Mouse (Mus musculus) Muller cell, postnatal 12 days (primary cell): ENCODE data around the gene Cfp.

Experiments used
- DNase-seq: peaks from one replicate; pipeline ENCODE4 v3.0.0-alpha.2; 2015; ENCODE audit errors: inconsistent ontology term

Cfp gene

GRCm38 (mm10) chrX:20931364-20931763, at the start of gene Cfp:
Gene Cfp (minus strand): TSS chrX:20931555.
- DNase-seq = no peak

DNA sequence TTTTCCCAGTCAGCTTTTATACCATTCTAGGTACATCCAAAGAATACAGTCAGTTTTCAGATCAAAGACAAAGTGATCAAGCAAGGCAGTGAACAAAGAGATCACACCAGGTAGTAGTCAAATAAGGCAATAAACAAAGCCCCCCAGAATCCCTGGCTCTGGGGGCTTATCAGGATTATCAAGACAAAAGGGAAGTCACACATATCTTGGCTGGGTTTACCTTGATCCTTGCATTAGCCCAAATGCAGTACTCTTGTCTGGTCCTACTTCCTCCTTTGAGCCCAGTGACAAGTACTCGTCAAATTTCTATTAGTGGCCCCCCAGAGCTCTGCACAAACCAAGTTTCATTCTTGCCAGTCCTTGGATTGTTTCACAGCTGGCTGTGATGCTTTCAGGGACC, 49.5 kb upstream of the Cfp start:
- no peak for DNase-seq

GRCm38 (mm10) chrX:20961477-20962378, 30.4 kb upstream of the Cfp start, which contains the start of gene Uxt:
Gene Uxt (minus strand): TSS chrX:20962017.
- DNase-seq = peak; percentile 95

DNA sequence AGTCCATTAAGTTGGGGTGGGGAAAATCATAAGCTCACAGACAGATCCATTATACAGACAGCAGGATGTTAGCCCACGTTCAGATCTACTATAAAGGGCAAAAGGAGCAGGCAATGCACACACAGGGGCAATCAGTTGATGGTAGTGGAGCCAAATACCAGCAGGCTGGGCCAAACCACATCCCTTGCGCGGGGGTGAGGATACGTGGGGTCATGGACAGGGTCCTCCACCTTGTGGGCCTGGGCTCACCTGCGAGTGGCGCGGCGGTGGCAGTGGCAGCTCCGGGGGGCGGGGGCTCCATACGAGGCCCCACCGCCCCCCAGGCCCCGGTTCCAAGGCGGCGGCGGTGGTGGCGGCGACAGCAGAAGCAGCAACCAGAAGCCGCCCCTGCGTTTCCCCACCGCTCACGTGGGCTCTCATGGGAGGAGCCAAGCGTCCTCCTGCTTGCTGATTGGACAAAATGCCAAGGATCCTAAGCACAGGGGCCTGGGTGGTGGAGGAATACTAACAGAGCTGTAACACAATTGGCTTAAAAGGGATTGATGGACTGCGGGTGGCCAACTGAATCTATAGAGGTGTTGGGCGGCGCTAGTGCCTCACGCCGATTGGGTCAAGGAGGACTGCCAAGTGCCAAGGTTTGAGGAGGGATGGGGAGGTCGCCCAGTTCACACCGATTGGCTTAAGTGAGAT, 19.0 kb upstream of the Cfp start, which contains the start of gene Elk1:
Gene Elk1 (minus strand): TSS at position 418 of the 690 bp plus-strand sequence.
- peak; percentile 93 for DNase-seq

GRCm38 (mm10) chrX:20946055-20946454, 14.7 kb upstream of the Cfp start:
- DNase-seq = peak; percentile 51

GRCm38 (mm10) chrX:20931963-20932362, 608 bp upstream of the Cfp start:
- DNase-seq = no peak

DNA sequence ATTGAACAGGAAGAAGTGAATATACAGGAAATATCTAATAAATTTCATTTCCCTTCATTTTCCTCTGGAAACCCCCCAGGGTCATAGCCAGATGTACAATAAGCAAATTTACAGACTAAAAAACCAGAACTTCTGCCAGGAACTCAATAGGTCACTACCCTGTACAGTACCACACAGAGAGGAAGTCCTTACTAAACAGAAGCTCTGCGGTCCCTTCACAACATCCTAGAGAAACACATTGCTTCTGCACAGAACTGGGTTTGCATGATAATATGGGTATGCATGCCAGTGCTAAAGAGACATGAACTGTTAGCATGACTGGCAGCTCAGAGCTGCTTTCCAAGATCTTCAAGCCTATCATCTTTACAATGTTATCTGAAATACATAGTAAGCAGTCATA, 1.5 kb downstream of the Cfp start:
- DNase-seq = no peak

DNA sequence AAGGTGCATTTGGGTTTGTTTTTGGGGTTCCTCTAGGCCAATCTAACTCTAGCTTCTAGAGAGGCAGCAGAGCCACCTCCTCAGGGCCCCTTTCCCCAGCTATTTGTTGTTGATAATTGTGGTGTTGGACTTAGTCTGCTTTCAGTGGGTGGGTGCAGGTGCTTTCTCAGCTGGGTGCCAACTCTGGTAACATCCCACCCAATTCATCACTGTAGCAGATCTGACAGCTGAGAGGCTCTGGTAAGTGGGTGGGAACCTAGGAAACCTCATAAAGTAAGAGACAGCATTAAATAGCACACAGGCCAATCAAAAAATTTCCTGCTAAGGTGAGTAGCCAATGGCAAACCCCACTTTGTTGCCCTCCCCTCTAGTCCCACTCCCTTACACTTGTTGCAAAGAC, 6.4 kb downstream of the Cfp start:
- no peak for DNase-seq

DNA sequence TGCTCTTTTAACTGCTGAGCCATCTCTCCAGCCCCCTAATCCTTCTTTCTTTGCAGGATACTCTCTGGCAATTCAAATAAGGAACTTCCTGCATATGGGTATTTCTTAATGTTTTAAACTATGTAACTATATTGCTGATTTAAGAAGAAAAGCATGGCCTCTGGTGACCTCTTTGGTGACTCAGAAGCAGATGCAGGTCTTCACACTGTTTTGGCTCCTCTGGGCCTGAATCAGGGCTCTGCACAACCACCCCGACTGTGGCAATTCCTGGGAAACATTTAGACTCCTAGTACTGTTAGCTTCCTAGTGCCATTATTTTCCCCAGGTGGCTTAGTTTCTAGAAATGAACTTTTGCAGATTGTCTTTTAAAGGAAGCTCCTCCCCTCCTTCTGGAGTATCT, 7.8 kb downstream of the Cfp start:
- no peak for DNase-seq

- no peak for DNase-seq
These were observed 10.0 kb downstream of the Cfp start for GRCm38 (mm10) chrX:20921366-20921765.

- DNase-seq = peak; percentile 90
These were observed 10.5 kb downstream of the Cfp start, which contains the start of gene Syn1 for GRCm38 (mm10) chrX:20920844-20921364. Gene Syn1 (minus strand): TSS chrX:20921004.

DNA sequence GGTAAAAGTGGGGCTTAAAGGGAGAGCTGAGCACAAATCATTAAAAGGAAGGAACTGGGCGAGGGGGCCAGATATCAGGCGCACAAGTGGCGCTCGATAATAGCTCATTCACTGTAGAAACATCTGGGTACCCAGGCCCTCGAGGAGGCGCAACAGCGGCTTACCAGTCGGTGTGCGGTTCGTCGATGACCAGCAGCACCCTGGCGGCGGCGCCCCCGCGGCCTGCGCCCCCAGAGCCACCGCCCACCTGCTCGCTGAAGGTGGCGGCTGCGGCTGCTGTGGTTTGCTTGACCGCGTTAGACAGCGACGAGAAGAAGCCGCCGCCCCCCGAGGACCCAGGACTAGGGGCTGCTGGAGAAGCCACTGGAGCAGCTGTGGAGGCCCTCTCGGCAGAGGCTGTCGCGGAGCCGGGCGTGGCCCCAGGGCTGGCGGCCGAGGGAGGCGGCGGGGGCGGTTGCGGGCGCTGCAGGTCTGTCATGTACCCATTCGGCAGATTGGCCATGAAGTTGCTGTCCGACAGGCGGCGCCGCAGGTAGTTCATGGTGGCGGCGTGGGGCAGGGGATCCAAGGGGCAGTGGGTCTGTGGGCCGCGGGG, 11.0 kb downstream of the Cfp start:
- no peak for DNase-seq

DNA sequence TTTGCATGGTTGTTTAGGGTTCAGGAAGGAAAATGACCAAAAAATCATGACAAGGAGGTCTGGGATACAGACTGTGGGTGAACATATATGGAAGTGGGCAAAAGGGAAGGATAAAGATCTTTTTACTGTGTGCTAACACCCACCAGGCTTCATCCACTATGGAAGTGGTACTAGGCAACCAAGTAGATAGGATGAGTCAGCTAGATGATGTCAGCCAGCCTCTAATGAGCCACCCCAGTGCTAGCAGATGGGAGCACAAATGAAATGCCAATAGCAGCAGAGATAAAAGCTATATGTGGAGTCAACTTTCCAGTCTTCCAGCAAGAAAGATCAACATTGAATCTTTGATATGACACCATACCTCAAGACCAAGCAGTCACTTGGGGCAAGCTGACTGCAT, 16.3 kb downstream of the Cfp start:
- DNase-seq = no peak

- no peak for DNase-seq
These were observed 17.6 kb downstream of the Cfp start for GRCm38 (mm10) chrX:20913726-20914125.

GRCm38 (mm10) chrX:20910074-20910473, 21.3 kb downstream of the Cfp start:
- DNase-seq = no peak
